ENCODE assay signal across 10 mouse cellular contexts in the genomic region with DNA sequence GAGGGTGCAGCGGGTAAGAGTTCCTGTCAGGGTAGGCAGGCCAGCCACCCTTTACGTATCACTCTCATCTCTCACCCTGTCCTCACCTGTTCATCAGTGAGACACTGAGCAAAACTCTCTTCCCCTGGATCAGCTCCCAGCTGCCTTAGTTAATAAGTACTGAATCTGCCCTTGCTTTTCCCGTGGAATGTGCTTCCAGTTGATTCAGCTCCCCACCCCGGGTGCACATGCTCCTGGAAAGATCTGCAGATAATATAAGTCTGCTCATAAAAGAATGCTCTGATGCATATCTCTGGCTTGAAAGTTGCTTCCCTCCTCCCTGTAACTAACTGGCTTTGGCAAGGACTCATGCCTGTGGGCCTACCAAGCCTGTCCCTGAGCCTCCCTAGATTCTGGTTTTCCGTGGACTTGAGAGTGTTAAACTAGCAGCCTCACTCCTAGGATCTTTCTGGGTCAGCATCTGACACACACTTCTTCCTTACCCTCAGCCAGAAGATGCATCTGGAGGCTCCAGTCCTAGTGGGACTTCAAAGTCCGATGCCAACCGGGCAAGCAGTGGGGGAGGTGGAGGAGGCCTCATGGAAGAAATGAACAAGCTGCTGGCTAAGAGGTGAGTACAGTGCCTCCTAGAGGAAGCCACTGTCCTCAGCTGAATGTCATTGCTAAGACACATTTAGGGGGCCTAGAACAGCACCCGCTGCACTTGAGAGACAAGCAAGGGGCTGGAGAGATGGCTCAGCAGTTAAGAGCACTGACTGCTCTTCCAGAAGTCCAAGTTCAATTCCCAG. TPM values are rescaled to one million over a fixed set of nuclear protein-coding genes. Genes with fewer than 3 reads are reported as not detected.
DNase-seq lines count a peak whose midpoint lies in the region; ATAC-seq and TF ChIP-seq lines count a peak whose summit lies in the region.
"Had no signal": no experiment of that assay in that cellular context is flagged by ENCODE, and none has a peak within 500 bp of the region (broad histone marks: within the 10 kb centered on the region; RNA-seq: fewer than 3 reads in every experiment).

No protein-coding gene starts in this region.

- H3K27ac ChIP-seq in left cerebral cortex, adult 2 months: peak overlapping the region; percentile 63
- H3K27ac ChIP-seq in liver, embryonic 13.5 days: no peak overlapping the region
- H3K27ac ChIP-seq: hindbrain, embryonic 13.5 days had no signal

- peaks cover 5% of the 10 kb centered on the region; the same call in 1 of the 2 replicates for H3K36me3 ChIP-seq in liver, embryonic 13.5 days

- no peak overlapping the region for H3K4me2 ChIP-seq in liver, embryonic 13.5 days
- H3K4me2 ChIP-seq: hindbrain, embryonic 13.5 days had no signal

- CTCF ChIA-PET in Patski (lab: Charles Lee): interaction anchor here (0.9 to 1.6 kb wide), 6 partner anchors 9 to 82 kb away, joined by 3 to 5 read pairs (median 3); no protein-coding TSS in a partner anchor

- H3K9me3 ChIP-seq in liver, embryonic 13.5 days (replicated peaks): no peaks in the 10 kb centered on the region
- H3K9me3 ChIP-seq: hindbrain, embryonic 13.5 days had no signal

- H3K9ac ChIP-seq in liver, embryonic 13.5 days: no peak overlapping the region
- H3K9ac ChIP-seq: hindbrain, embryonic 13.5 days had no signal

- in situ Hi-C loops in Patski (cut with MboI; ENCODE audit: low pct_unique_long_range_greater_than_20kb): no loop called here

- no peak overlapping the region for H3K4me3 ChIP-seq in left cerebral cortex, adult 2 months
- H3K4me3 ChIP-seq in liver, embryonic 13.5 days (replicated peaks): no peak overlapping the region
- H3K4me3 ChIP-seq: hindbrain, embryonic 13.5 days had no signal

- no peaks in the 10 kb centered on the region; the same call in 1 of the 2 replicates for H3K4me1 ChIP-seq in liver, embryonic 13.5 days (replicated peaks)
- H3K4me1 ChIP-seq: hindbrain, embryonic 13.5 days had no signal

- no peaks in the 10 kb centered on the region for H3K27me3 ChIP-seq in Patski
- H3K27me3 ChIP-seq in liver, embryonic 13.5 days: no peaks in the 10 kb centered on the region
- H3K27me3 ChIP-seq: hindbrain, embryonic 13.5 days had no signal

- POLR2A ChIA-PET in Patski (lab: Charles Lee): no interaction called here

- intact Hi-C loops in left cerebral cortex, adult 2 months (cut with DNase I): loop anchor here (2.0 kb wide), 1 partner anchor 121 kb away; a partner anchor contains a TSS

- peak; percentile 46 for TF ChIP-seq CTCF in left cerebral cortex, adult 2 months (IDR thresholded peaks at IDR 0.05)
- no peak for TF ChIP-seq CTCF in Patski (IDR thresholded peaks at IDR 0.05)

- WGBS in liver, embryonic 13.5 days (ENCODE audit: insufficient replicate concordance): 67% methylated on average over 8 of the region's 8 CpGs

- DNase-seq in left cerebral cortex, adult 2 months (ENCODE audit: extremely low spot score in 1 of 2, low spot score in 2 of 2): no peak
- no peak for DNase-seq in left cerebral cortex, adult 9 months (ENCODE audit: low spot score in 2 of 2)
- DNase-seq in Patski (ENCODE audit: low read depth, low spot score): peak; percentile 70
- peak; percentile 60 for DNase-seq in gonadal fat pad, adult 2 months (ENCODE audit: low read depth)
- no peak for DNase-seq in liver, embryonic 13.5 days
- DNase-seq in layer of hippocampus, adult 9-10 months (ENCODE audit: low spot score): no peak
- DNase-seq in cerebellum, adult 9-11 months: no peak
- no peak for DNase-seq in urinary bladder, postnatal 14 days (ENCODE audit: low spot score)

- ATAC-seq in Patski: peak; percentile 91
- peak; percentile 57; the same call in 1 of the 2 replicates for ATAC-seq in liver, embryonic 13.5 days (ENCODE audit: low read depth)

RNA-seq across cellular contexts. Expression of a gene that starts 26.3 kb away (rescaled TPM):
- total RNA-seq in left cerebral cortex, adult 2 months (2021): 1 to 10 TPM; 4.8 to 5.5 TPM
- polyA plus RNA-seq in Patski (2021): 0.54 TPM
- polyA plus RNA-seq in gonadal fat pad, adult 2 months (2012; rRNA removed): 10.8 and 19.7 TPM in 2 replicates
- polyA plus RNA-seq in liver, embryonic 13.5 days (2015; fragmentation: Nextera tagmentation; extraction: Ambion mirVana): 0.12 and 0.16 TPM in 2 replicates
- total RNA-seq: MEL had no signal

Comparison
In these comparisons a context has a peak if more than half of its experiments do, and no peak if none do; other contexts are left out.
1. DNase-seq: peak in Patski (single experiment) and gonadal fat pad, adult 2 months (single experiment); none in left cerebral cortex, adult 2 months (0 of 2), left cerebral cortex, adult 9 months (0 of 2), liver, embryonic 13.5 days (single experiment), layer of hippocampus, adult 9-10 months (single experiment), cerebellum, adult 9-11 months (single experiment) and urinary bladder, postnatal 14 days (single experiment).